Mouse (Mus musculus) neural tube, embryonic 11.5 days (tissue): ENCODE results near the gene Acox2. TPM values are rescaled to one million over a fixed set of nuclear protein-coding genes. Genes with fewer than 3 reads are reported as not detected.
A peak's percentile ranks its signal among the peaks of the same experiment; 100 is the strongest.

Experiments
- ATAC-seq: fragments of 200-750 bp; cut with Nextera tagmentation; 2 replicates; pipeline ENCODE4 v1.8.0; 2017; ENCODE audit warnings: moderate number of reproducible peaks, mild to moderate bottlenecking, moderate TSS enrichment, moderate library complexity; ENCODE audit not compliant: insufficient read depth, low FRiP score, low TSS enrichment
- DNase-seq: peaks from one replicate; pipeline ENCODE4 v3.0.0-alpha.2; 2015; ENCODE audit warnings: low spot score
- H3K27ac ChIP-seq: fragments of 300-500 bp; sonication (generic); 2 replicates; pipeline ENCODE4 v1.5.1; 2014; ENCODE audit warnings: low read depth, mild to moderate bottlenecking, low read length
- H3K27me3 ChIP-seq: fragments of 300-500 bp; sonication (generic); 2 replicates; pipeline ENCODE4 v1.6.1; 2014; ENCODE audit warnings: mild to moderate bottlenecking, low read length, mixed read lengths; ENCODE audit not compliant: control insufficient read depth, insufficient read depth
- H3K36me3 ChIP-seq: fragments of 300-500 bp; sonication (generic); 2 replicates; pipeline ENCODE4 v1.6.1; 2014; ENCODE audit warnings: mild to moderate bottlenecking, low read length, moderate library complexity, mixed read lengths; ENCODE audit not compliant: control insufficient read depth, insufficient read depth
- H3K4me1 ChIP-seq: fragments of 300-500 bp; sonication (generic); 2 replicates; pipeline ENCODE4 v1.6.1; 2014; ENCODE audit warnings: low read length, mixed read lengths; ENCODE audit not compliant: control insufficient read depth, insufficient read depth
- H3K4me2 ChIP-seq: fragments of 300-500 bp; sonication (generic); 2 replicates; pipeline ENCODE4 v1.6.1; 2014; ENCODE audit warnings: low read depth, mild to moderate bottlenecking, moderate library complexity
- H3K4me3 ChIP-seq: fragments of 300-500 bp; sonication (generic); 2 replicates; pipeline ENCODE4 v1.5.1; 2014; ENCODE audit warnings: low read depth, low read length
- H3K9ac ChIP-seq: fragments of 300-500 bp; sonication (generic); 2 replicates; pipeline ENCODE4 v1.6.1; 2014; ENCODE audit warnings: mild to moderate bottlenecking, low read length
- H3K9me3 ChIP-seq: fragments of 300-500 bp; sonication (generic); 2 replicates; pipeline ENCODE4 v1.6.1; 2016; ENCODE audit warnings: low read length; ENCODE audit not compliant: control insufficient read depth
- WGBS: fragments of 180-500 bp; shearing (Covaris S2); extraction: QIAGEN DNeasy Blood & Tissue Kit; methylation state at CpG from one replicate; pipeline ENCODE4 v1.1.7; 2014; 5-methylcytosine and 5-hydroxymethylcytosine counted together
- polyA plus RNA-seq: library from polyadenylated mRNA; unstranded; fragments of >200 nt; fragmentation: Nextera tagmentation; extraction: Ambion mirVana; gene quantifications from 2 replicates; pipeline ENCODE4 v1.2.1, GENCODE M21; 2014

Gene Acox2
- polyA plus RNA-seq, 1 experiment from 2014 or later = 0.20 TPM

DNA sequence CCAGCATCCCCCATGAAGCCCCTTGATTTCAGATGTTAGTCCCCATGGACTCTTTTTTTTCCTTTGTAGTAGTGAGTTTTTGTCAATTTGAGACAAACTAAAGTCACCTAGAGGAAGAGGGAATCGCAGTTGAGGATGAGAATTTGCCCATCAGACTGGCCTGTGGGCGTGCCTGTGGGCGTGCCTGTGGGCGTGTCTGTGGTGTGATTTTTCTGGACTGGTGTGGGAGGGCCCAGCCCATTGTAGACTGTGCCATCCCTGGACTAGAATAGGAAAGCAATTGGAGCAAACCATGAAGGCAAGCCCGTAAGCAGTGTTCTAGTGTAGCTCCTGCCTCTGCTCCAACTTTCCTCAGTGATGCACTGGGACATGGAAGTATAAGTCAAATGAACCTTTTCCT lies 82.9 kb downstream of the Acox2 start:
- DNase-seq (peak; percentile 27), ATAC-seq (no peak)
- no peaks in the 10 kb centered on the region for H3K27me3 ChIP-seq
- WGBS = 51% methylated on average over 5 of the region's 5 CpGs
- H3K36me3 ChIP-seq = no peaks in the 10 kb centered on the region
- H3K4me1 ChIP-seq = peaks cover 10% of the 10 kb centered on the region
- no peaks in the 10 kb centered on the region for H3K9me3 ChIP-seq
- no peak overlapping the region for H3K27ac ChIP-seq
- no peak overlapping the region for H3K9ac ChIP-seq
- no peak overlapping the region for H3K4me3 ChIP-seq
- no peak overlapping the region for H3K4me2 ChIP-seq

Other genes with a start within 250 kb of the Acox2 start
- gene Rpp14, start 179.0 kb downstream of the Acox2 start, polyA plus RNA-seq = 52.8 and 55.1 TPM in 2 replicates
- 35.5 and 36.0 TPM in 2 replicates for gene Pxk, start 161.1 kb downstream of the Acox2 start, polyA plus RNA-seq
- gene Pdhb, start 86.3 kb downstream of the Acox2 start, polyA plus RNA-seq = 219 and 225 TPM in 2 replicates
- gene Kctd6, start 45.2 kb downstream of the Acox2 start, polyA plus RNA-seq = 15.5 and 17.8 TPM in 2 replicates
- gene Fam107a, start 58.7 kb upstream of the Acox2 start, polyA plus RNA-seq = 0.78 and 0.94 TPM in 2 replicates
- gene Oit1, start 119.4 kb upstream of the Acox2 start, polyA plus RNA-seq = not detected in 2 replicates